Mouse (Mus musculus) limb, embryonic 11.5 days (tissue): ENCODE results near the gene Zmiz1. TPM values are rescaled to one million over a fixed set of nuclear protein-coding genes. Genes with fewer than 3 reads are reported as not detected.
A peak's percentile ranks its signal among the peaks of the same experiment; 100 is the strongest.

Source experiments
- ATAC-seq: fragments of 200-750 bp; cut with Nextera tagmentation; 2 replicates; pipeline ENCODE4 v1.8.0; 2017; ENCODE audit warnings: low read depth; ENCODE audit not compliant: insufficient number of reproducible peaks, low FRiP score, low TSS enrichment
- DNase-seq: peaks from one replicate; pipeline ENCODE4 v3.0.0-alpha.2; 2015; ENCODE audit warnings: low spot score
- H3K27ac ChIP-seq: fragments of 300-500 bp; sonication (generic); replicated peaks from 2 replicates; pipeline ENCODE4 v1.5.1; 2014; ENCODE audit warnings: low read depth, mild to moderate bottlenecking, low read length
- H3K27me3 ChIP-seq: fragments of 300-500 bp; sonication (generic); 2 replicates; pipeline ENCODE4 v1.6.1; 2014; ENCODE audit warnings: mild to moderate bottlenecking, low read length, mixed read lengths; ENCODE audit not compliant: control insufficient read depth, insufficient read depth
- H3K36me3 ChIP-seq: fragments of 300-500 bp; sonication (generic); 2 replicates; pipeline ENCODE4 v1.6.1; 2014; ENCODE audit warnings: mild to moderate bottlenecking, low read length, moderate library complexity, mixed read lengths; ENCODE audit not compliant: control insufficient read depth, insufficient read depth
- H3K4me1 ChIP-seq: fragments of 300-500 bp; sonication (generic); 2 replicates; pipeline ENCODE4 v1.6.1; 2014; ENCODE audit warnings: low read length, mixed read lengths; ENCODE audit not compliant: control insufficient read depth, insufficient read depth
- H3K4me2 ChIP-seq: fragments of 300-500 bp; sonication (generic); 2 replicates; pipeline ENCODE4 v1.6.1; 2014; ENCODE audit warnings: low read depth, mild to moderate bottlenecking, moderate library complexity; ENCODE audit not compliant: severe bottlenecking
- H3K4me3 ChIP-seq: fragments of 300-500 bp; sonication (generic); 2 replicates; pipeline ENCODE4 v1.5.1; 2014; ENCODE audit warnings: low read depth, low read length
- H3K9ac ChIP-seq: fragments of 300-500 bp; sonication (generic); 2 replicates; pipeline ENCODE4 v1.6.1; 2014; ENCODE audit warnings: mild to moderate bottlenecking, low read length
- H3K9me3 ChIP-seq: fragments of 300-500 bp; sonication (generic); 2 replicates; pipeline ENCODE4 v1.6.1; 2016; ENCODE audit warnings: low read length; ENCODE audit not compliant: control insufficient read depth
- WGBS: fragments of 180-500 bp; shearing (Covaris S2); extraction: QIAGEN DNeasy Blood & Tissue Kit; methylation state at CpG from one replicate; pipeline ENCODE4 v1.1.7; 2014; 5-methylcytosine and 5-hydroxymethylcytosine counted together
- polyA plus RNA-seq: library from polyadenylated mRNA; unstranded; fragments of >200 nt; fragmentation: Nextera tagmentation; extraction: Ambion mirVana; gene quantifications from 2 replicates; pipeline ENCODE4 v1.2.1, GENCODE M21; 2014

The Zmiz1 gene
- 59.0 and 66.7 TPM in 2 replicates for polyA plus RNA-seq

DNA sequence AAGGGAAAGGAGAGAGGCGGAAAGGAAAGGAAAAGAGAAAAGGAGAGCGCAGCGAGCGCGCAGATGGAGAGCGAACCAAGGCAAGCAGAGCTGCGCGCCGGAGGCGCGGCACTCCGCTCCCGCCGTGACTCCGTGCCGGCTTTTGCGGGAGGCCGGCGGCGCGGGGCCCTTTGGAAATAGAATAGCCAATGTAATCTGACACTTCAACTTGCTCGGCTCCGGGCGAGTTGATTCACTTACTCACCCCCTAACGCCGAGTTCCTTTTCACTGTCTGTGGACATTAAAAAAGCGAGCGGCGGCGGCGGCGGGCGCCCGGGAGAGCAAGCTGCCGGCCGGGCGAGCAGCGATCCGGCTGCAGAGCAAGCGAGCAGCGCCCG lies at the start of gene Zmiz1:
Gene Zmiz1 (plus strand): TSS at position 170 of the 378 bp plus-strand sequence.
- Histone ChIP-seq H3K4me3 (peak within 1 kb of the TSS; percentile 99), H3K9ac (peak within 1 kb of the TSS; percentile 98), H3K27ac (peak within 1 kb of the TSS; percentile 100), H3K4me1 (peaks cover 49% of the 10 kb centered on the region), H3K36me3 (no peaks in the 10 kb centered on the region), H3K9me3 (no peaks in the 10 kb centered on the region), H3K4me2 (peak within 1 kb of the TSS; percentile 94), H3K27me3 (no peaks in the 10 kb centered on the region)
- peak; percentile 93 for DNase-seq
- WGBS = under 1% methylated on average over 42 of the region's 42 CpGs
- peak; percentile 58 for ATAC-seq

DNA sequence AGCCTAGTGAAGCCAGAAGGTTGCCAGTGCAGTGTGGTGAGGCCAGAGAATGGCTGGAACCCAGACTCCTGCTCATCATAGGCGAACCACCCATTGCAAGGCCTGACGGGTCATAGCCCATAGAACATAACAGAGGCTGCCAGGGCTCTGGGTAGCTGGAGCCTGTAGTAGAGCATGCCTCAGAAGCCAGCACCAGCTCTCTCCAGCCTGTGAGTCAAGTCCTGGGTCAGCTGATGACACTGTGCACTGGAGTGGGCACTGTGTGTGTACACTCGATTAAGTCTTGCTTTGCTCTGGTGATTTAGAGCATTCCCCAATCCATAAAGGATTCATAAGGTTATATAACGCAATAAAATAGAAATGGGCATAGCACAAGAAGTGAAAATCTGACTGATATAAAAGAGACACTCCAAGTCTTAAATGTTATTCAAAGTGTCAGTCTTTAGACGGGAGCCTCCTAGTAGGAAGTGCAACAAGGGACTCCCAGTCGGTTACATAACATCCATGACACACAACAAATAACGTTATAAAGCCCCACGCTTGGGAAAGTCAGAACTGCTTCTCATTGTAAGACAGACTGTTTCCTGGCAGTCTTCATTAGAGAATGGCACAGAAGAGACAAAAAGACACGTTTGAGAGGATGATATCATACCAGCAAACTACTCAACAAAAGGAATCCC lies 47.0 kb upstream of the Zmiz1 start:
- H3K4me1 ChIP-seq = no peaks in the 10 kb centered on the region
- H3K27ac ChIP-seq = no peak overlapping the region
- no peaks in the 10 kb centered on the region for H3K27me3 ChIP-seq
- ATAC-seq (no peak), DNase-seq (no peak)
- no peak overlapping the region for H3K9ac ChIP-seq
- H3K4me3 ChIP-seq = no peak overlapping the region
- H3K36me3 ChIP-seq = no peaks in the 10 kb centered on the region
- H3K9me3 ChIP-seq = no peaks in the 10 kb centered on the region
- 90% methylated on average over 9 of the region's 9 CpGs for WGBS
- H3K4me2 ChIP-seq = no peak overlapping the region

DNA sequence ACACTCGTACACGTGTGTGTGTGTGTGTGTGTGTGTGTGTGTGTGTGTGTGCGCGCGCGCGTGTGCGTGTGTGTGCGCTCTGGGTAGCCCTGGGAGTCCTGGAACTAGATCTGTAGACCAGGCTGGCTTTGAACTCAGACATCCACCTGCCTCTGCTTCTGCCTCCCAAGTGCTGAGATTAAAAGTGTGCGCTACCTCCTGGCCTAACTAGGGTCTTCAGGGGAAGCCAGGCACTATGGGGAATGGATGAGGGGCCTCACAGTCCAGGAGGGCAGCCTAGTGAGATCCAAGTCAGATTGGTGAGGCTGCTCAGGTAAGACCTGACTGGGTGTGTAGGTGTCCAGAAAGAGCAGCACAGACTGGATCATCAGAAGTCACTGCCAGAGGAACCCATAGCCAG lies 46.2 kb upstream of the Zmiz1 start:
- 97% methylated on average over 10 of the region's 10 CpGs for WGBS
- no peak for ATAC-seq

DNA sequence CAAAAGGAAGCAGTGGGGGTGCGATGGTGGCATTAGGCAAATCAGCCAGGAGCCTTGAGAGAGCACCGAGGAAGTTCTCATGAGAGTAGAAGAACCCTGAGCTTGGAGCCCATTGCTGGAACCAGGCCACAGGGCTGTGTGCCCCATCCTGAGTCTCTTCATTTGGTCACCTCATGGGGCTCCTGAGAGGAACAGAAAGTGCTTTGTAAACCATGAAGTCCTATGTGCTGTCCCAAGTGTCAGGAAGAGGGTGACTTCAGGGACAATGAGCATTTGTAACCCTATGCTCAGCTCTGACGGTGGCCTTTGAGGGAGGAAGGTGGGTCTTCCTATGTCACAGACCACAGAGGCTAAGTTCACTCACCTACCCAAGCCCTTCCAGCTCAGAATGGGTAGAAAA lies 45.5 kb upstream of the Zmiz1 start:
- DNase-seq (no peak), ATAC-seq (no peak)
- WGBS = 54% methylated on average over 3 of the region's 3 CpGs
- H3K4me3 ChIP-seq = no peak overlapping the region
- no peaks in the 10 kb centered on the region for H3K9me3 ChIP-seq
- H3K27ac ChIP-seq = no peak overlapping the region
- H3K36me3 ChIP-seq = no peaks in the 10 kb centered on the region
- H3K27me3 ChIP-seq = no peaks in the 10 kb centered on the region
- no peak overlapping the region for H3K4me2 ChIP-seq
- no peaks in the 10 kb centered on the region for H3K4me1 ChIP-seq
- no peak overlapping the region for H3K9ac ChIP-seq

More for the DNA sequence above, 46.2 kb upstream of the Zmiz1 start:
- H3K4me2 ChIP-seq = no peak overlapping the region
- H3K27ac ChIP-seq = no peak overlapping the region
- no peak overlapping the region for H3K9ac ChIP-seq
- H3K27me3 ChIP-seq = no peaks in the 10 kb centered on the region
- no peak overlapping the region for H3K4me3 ChIP-seq
- H3K36me3 ChIP-seq = no peaks in the 10 kb centered on the region
- no peaks in the 10 kb centered on the region for H3K9me3 ChIP-seq
- DNase-seq = no peak
- no peaks in the 10 kb centered on the region for H3K4me1 ChIP-seq

DNA sequence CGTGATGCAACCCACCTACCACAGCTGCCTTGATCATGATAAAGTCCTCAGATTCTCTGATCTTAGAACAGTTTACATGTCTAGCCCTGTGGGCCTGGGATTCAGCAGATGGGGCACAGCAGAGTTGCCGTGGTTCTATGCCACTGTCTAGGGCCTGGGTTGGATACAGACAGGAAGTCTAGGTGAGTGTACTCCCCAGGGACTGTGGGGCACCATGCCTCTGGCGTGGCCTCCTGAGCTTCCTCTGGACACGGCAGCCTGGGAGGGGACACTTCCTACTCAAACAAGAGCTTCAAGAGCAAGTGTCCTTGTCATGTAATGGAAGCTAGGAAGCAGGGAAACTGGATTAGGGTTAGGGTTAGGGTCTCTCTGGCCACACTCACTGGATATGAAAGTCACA lies 44.9 kb upstream of the Zmiz1 start:
- DNase-seq (no peak), ATAC-seq (no peak)
- H3K36me3 ChIP-seq = no peaks in the 10 kb centered on the region
- no peaks in the 10 kb centered on the region for H3K27me3 ChIP-seq
- no peak overlapping the region for H3K4me3 ChIP-seq
- H3K9me3 ChIP-seq = no peaks in the 10 kb centered on the region
- no peaks in the 10 kb centered on the region for H3K4me1 ChIP-seq
- H3K4me2 ChIP-seq = no peak overlapping the region
- no peak overlapping the region for H3K27ac ChIP-seq
- no peak overlapping the region for H3K9ac ChIP-seq
- 76% methylated on average over 4 of the region's 4 CpGs for WGBS

DNA sequence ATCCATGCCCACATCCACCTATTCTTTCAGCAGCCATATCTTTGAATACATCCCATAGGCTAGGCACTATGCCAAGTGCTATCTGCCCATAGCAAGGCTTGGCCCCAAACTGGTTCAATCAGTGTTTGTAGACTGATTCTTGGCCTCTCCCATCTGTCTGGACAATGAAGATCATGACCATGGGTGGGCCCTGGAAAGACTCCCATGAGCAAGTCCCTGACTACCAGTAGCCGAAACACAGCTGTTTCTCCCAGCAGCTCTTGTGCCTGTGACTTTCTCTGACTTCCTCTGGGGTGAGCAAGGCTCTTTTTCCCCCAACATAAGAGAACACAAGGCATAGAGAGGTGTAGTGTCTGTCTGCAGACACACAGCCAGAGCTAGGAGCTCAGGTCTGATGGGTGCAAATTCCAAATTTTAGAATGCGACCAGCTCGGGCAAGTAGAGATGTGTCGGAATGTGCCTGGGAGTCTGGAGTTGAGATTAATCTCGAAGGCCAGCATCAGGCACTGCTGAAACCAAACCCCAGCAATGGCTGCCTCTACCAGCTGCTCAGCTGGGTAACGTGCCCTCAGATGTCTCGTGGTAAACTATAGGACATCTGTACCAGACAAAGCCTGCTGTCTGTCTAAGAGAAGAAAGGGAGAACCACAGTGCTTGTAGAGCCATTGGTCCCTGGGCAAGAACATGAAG lies 38.8 kb upstream of the Zmiz1 start:
- Histone ChIP-seq H3K4me3 (no peak overlapping the region), H3K36me3 (no peaks in the 10 kb centered on the region), H3K4me1 (0 out of 2 replicates have a peak, but pooled peaks cover 3% of the 10 kb centered on the region), H3K9ac (no peak overlapping the region), H3K27me3 (no peaks in the 10 kb centered on the region), H3K4me2 (no peak overlapping the region), H3K27ac (no peak overlapping the region), H3K9me3 (no peaks in the 10 kb centered on the region)
- DNase-seq = no peak
- WGBS = 80% methylated on average over 7 of the region's 7 CpGs
- no peak for ATAC-seq

DNA sequence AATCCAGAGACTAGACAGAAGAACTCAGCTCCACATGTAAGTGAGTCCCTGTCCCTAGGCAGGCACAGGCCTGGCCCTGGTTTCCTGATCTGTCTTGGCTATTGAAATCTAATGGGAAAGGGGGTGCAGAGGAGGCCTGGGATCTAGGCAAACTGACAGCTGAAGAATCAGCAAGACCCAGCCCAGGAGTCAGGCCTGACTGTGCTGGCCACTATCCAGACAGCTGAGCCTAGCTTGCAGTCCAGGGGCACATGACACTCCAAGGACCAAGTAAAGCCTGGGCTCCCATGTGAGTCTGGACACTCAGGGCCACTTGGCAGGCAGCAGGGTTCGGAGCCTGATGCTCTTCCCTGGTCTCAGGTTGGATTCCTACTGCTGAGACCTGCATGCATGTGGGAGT lies 38.0 kb upstream of the Zmiz1 start:
- ATAC-seq = no peak
- Histone ChIP-seq H3K27me3 (no peaks in the 10 kb centered on the region), H3K4me3 (no peak overlapping the region), H3K4me1 (0 out of 2 replicates have a peak, but pooled peaks cover 3% of the 10 kb centered on the region), H3K9ac (no peak overlapping the region), H3K36me3 (no peaks in the 10 kb centered on the region), H3K9me3 (no peaks in the 10 kb centered on the region), H3K4me2 (no peak overlapping the region), H3K27ac (no peak overlapping the region)
- DNase-seq = no peak
- WGBS = 100% methylated on average over 1 of the region's 1 CpGs

DNA sequence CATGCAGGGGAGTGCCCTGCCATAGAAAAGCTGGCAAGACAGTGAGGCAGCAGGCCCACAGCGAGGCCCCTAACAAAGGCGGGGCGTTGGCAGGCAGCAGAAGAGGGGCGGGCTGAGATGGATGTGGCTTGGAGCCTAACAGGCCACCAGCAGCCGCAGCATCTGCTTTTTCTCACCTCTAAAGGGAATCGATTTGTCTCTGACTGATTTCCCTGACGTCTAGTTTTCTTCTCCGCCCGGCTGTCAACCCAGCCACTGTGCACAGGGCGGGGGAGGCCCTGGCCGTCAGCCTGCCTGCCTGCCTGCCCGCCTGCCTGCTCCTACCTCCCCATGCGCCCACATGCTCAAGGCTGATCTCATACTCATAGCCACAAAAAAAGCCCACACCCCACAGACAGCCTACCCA lies 37.4 kb upstream of the Zmiz1 start:
- H3K27me3 ChIP-seq = no peaks in the 10 kb centered on the region
- H3K4me1 ChIP-seq = 0 out of 2 replicates have a peak, but pooled peaks cover 3% of the 10 kb centered on the region
- no peak for DNase-seq
- H3K4me3 ChIP-seq = no peak overlapping the region
- H3K9me3 ChIP-seq = no peaks in the 10 kb centered on the region
- no peak overlapping the region for H3K4me2 ChIP-seq
- H3K27ac ChIP-seq = no peak overlapping the region
- 31% methylated on average over 13 of the region's 13 CpGs for WGBS
- no peaks in the 10 kb centered on the region for H3K36me3 ChIP-seq
- no peak for ATAC-seq
- peak overlapping the region; percentile 19; the same call in 1 of the 2 replicates for H3K9ac ChIP-seq
